Mouse (Mus musculus) ES-E14 (cell line): ENCODE data around the gene Mief2. TPM values are rescaled to one million over a fixed set of nuclear protein-coding genes. Genes with fewer than 3 reads are reported as not detected.

ENCODE experiments used
- DNase-seq: peaks from one replicate; pipeline ENCODE4 v3.0.0-alpha.2; 2013; ENCODE audit warnings: low read depth, low spot score
- H3K27ac ChIP-seq: 2 replicates; pipeline ENCODE4 v1.5.1; 2012; ENCODE audit warnings: low read depth, mild to moderate bottlenecking, low read length, moderate library complexity, mixed read lengths; ENCODE audit not compliant: poor library complexity, insufficient read depth, severe bottlenecking
- H3K36me3 ChIP-seq: 2 replicates; pipeline ENCODE4 v1.6.1; 2012; ENCODE audit warnings: mild to moderate bottlenecking, low read length, moderate library complexity, mixed read lengths; ENCODE audit not compliant: control insufficient read depth, poor library complexity, insufficient read depth, severe bottlenecking
- H3K4me1 ChIP-seq, 2 experiments: fragments of 150-350 bp in 1 of 2; sonication (generic) in 1 of 2; 2 replicates each; pipeline ENCODE4 v1.6.1; 2012; ENCODE audit warnings: low read length in 2 of 2, mild to moderate bottlenecking in 1 of 2, mixed read lengths in 1 of 2; ENCODE audit not compliant: control insufficient read depth in 2 of 2, insufficient read depth in 2 of 2, poor library complexity in 1 of 2
- H3K4me3 ChIP-seq, 2 experiments: fragments of 150-350 bp in 1 of 2; sonication (generic) in 1 of 2; 2 replicates each; pipeline ENCODE4 v1.5.1; 2012; ENCODE audit warnings: low read length in 2 of 2, low read depth in 1 of 2, mild to moderate bottlenecking in 1 of 2, mixed read lengths in 1 of 2; ENCODE audit not compliant: insufficient read depth in 1 of 2, poor library complexity in 1 of 2, severe bottlenecking in 1 of 2
- H3K9ac ChIP-seq: 2 replicates; pipeline ENCODE4 v1.6.1; 2012; ENCODE audit warnings: low read depth, mild to moderate bottlenecking, low read length, mixed read lengths; ENCODE audit not compliant: poor library complexity, insufficient read depth, severe bottlenecking
- H3K9me3 ChIP-seq: fragments of 150-350 bp; sonication (generic); 2 replicates; pipeline ENCODE4 v1.6.1; 2012; ENCODE audit warnings: low read depth, mild to moderate bottlenecking, low read length; ENCODE audit not compliant: control insufficient read depth, insufficient read depth
- CHD2 ChIP-seq: IDR thresholded peaks from 2 replicates; pipeline ENCODE4 v1.6.1; 2014; ENCODE audit warnings: mild to moderate bottlenecking, low read depth, low read length, inconsistent platforms
- HCFC1 ChIP-seq: IDR thresholded peaks from 2 replicates; pipeline ENCODE4 v1.6.1; 2012; ENCODE audit warnings: low read length, inconsistent platforms, borderline replicate concordance; ENCODE audit not compliant: insufficient read depth
- MAFK ChIP-seq: IDR thresholded peaks from 2 replicates; pipeline ENCODE4 v1.6.1; 2014; ENCODE audit warnings: mild to moderate bottlenecking, low read depth, low read length, inconsistent platforms; ENCODE audit not compliant: insufficient read depth
- ZC3H11A ChIP-seq: IDR thresholded peaks from 2 replicates; pipeline ENCODE4 v1.6.1; 2012; ENCODE audit warnings: low read depth, mild to moderate bottlenecking, inconsistent platforms, low read length, borderline replicate concordance
- ZNF384 ChIP-seq: IDR thresholded peaks from 2 replicates; pipeline ENCODE4 v1.6.1; 2012; ENCODE audit warnings: low read depth, low read length, inconsistent platforms
- in situ Hi-C, 2 experiments: fragments of 600-800 bp; cut with MboI; formaldehyde crosslinking; loops; one replicate each; pipeline ENCODE4 v1.15.1; 2025; ENCODE audit warnings: low sequenced_read_pairs in 2 of 2, inconsistent platforms in 1 of 2; ENCODE audit not compliant: unreplicated experiment in 2 of 2
- total RNA-seq: library from RNA; depleted of rRNA; stranded (reverse); fragments of 300-350 nt; gene quantifications from 2 replicates; pipeline ENCODE4 v1.2.3, GENCODE M21; 2012

Mief2 gene
- total RNA-seq, 1 experiment: 24.8 TPM

DNA sequence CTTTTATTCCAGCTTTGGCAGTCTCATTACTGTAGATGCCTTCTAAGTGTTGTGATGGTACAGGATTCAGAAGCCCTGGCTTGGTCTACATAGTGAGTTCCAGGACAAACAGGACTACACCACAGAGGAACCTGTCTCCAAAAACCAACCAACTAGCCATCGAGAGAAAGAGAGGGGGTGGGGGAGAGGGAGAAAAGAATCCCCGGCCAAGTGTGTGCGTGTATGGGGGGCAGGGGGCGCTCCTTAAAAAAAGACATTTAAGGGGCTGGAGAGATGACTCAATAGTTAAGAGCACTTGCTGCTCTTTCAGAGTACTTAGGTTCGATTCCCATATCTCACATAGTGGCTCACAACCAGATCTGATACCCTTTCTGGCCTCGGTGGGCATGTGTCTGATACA is 47.4 kb downstream of the Mief2 start:
- no peaks in the 10 kb centered on the region for H3K9me3 ChIP-seq
- H3K4me1 ChIP-seq: peaks cover 5% of the 10 kb centered on the region in 2 experiments; a peak in 3 of 4 replicates
- peak overlapping the region in 1 of 2 experiments; percentile 89; a peak in 3 of 4 replicates for H3K4me3 ChIP-seq
- 0 out of 2 replicates have a peak overlapping the region, but pooled peaks have one; percentile 94 for H3K9ac ChIP-seq
- no peak for TF ChIP-seq HCFC1
- no peak for TF ChIP-seq CHD2
- TF ChIP-seq ZNF384: no peak
- no peak for TF ChIP-seq ZC3H11A
- no peak for TF ChIP-seq MAFK
- no peak overlapping the region for H3K27ac ChIP-seq
- DNase-seq: no peak
- in situ Hi-C loops: no loop called here
- peaks cover 18% of the 10 kb centered on the region for H3K36me3 ChIP-seq

- no peaks in the 10 kb centered on the region for H3K9me3 ChIP-seq
- TF ChIP-seq ZNF384 (no peak), ZC3H11A (no peak), CHD2 (no peak), HCFC1 (no peak), MAFK (no peak)
- H3K36me3 ChIP-seq: peaks cover 21% of the 10 kb centered on the region
- H3K9ac ChIP-seq: peak overlapping the region; percentile 94
- peaks cover 5 to 8% of the 10 kb centered on the region in 2 experiments; a peak in 3 of 4 replicates for H3K4me1 ChIP-seq
- no peak overlapping the region; the same call in 1 of the 2 replicates for H3K27ac ChIP-seq
- H3K4me3 ChIP-seq: peak overlapping the region; percentile 89 to 94
- DNase-seq: no peak
- in situ Hi-C loops: no loop called here
Observed at GRCm38 (mm10) chr11:60776107-60776828, 48.1 kb downstream of the Mief2 start.

GRCm38 (mm10) chr11:60776829-60777740 is 48.9 kb downstream of the Mief2 start, which contains the start of the genes Top3a and Smcr8:
Gene Top3a, minus strand, starts transcription at chr11:60777365.
Gene Smcr8, plus strand, starts transcription at chr11:60777524.
- Histone ChIP-seq H3K4me3 (peak within 1 kb of the TSS; percentile 89 to 94), H3K4me1 (peaks cover 5 to 9% of the 10 kb centered on the region in 2 experiments; a peak in 3 of 4 replicates), H3K9ac (peak within 1 kb of the TSS; percentile 95), H3K27ac (peak within 1 kb of the TSS; percentile 82), H3K9me3 (no peaks in the 10 kb centered on the region), H3K36me3 (peaks cover 21% of the 10 kb centered on the region)
- DNase-seq: peak; percentile 94
- no peak for TF ChIP-seq MAFK
- TF ChIP-seq ZNF384: no peak
- peak; percentile 84 for TF ChIP-seq CHD2
- no peak for TF ChIP-seq ZC3H11A
- TF ChIP-seq HCFC1: peak; percentile 97
- in situ Hi-C loops: no loop called here

DNA sequence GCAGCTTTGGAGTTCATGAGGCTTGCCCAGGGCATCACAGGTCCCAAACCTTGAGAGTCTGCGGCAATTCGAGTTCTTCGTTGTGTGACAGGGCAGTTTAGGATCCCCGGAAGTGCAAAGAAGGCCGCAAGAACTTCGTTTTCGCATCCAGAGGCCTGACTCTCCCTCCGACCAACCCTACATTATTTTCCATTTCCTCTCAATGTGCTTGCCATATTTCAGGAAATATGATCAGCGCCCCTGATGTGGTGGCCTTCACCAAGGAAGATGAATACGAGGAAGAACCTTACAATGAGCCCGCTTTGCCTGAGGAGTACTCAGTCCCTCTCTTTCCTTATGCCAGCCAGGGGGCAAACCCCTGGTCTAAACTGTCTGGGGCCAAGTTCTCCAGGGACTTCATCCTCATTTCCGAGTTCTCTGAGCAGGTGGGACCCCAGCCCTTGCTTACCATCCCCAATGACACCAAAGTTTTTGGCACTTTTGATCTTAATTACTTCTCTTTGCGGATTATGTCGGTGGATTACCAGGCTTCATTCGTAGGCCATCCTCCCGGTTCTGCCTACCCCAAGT is 49.7 kb downstream of the Mief2 start:
- Histone ChIP-seq H3K36me3 (peaks cover 21% of the 10 kb centered on the region), H3K27ac (peak overlapping the region; percentile 82), H3K4me3 (peak overlapping the region; percentile 89 to 94), H3K4me1 (peaks cover 5 to 9% of the 10 kb centered on the region in 2 experiments; a peak in 3 of 4 replicates), H3K9ac (peak overlapping the region; percentile 95), H3K9me3 (no peaks in the 10 kb centered on the region)
- in situ Hi-C loops: no loop called here
- TF ChIP-seq CHD2: no peak
- no peak for DNase-seq
